Mouse (Mus musculus) embryonic facial prominence, embryonic 11.5 days (tissue): Measurements from ENCODE around the gene Tnn. TPM values are rescaled to one million over a fixed set of nuclear protein-coding genes. Genes with fewer than 3 reads are reported as not detected.

Experiments used
- ATAC-seq: fragments of 200-750 bp; cut with Nextera tagmentation; replicated peaks from 2 replicates; pipeline ENCODE4 v1.8.0; 2017; ENCODE audit warnings: low read depth; ENCODE audit not compliant: insufficient number of reproducible peaks, low FRiP score, low TSS enrichment
- DNase-seq: peaks from one replicate; pipeline ENCODE4 v3.0.0-alpha.2; 2015; ENCODE audit warnings: low spot score
- H3K27ac ChIP-seq: fragments of 300-500 bp; sonication (generic); replicated peaks from 2 replicates; pipeline ENCODE4 v1.5.1; 2014; ENCODE audit warnings: mild to moderate bottlenecking, low read depth, low read length, control low read depth
- H3K27me3 ChIP-seq: fragments of 300-500 bp; sonication (generic); 2 replicates; pipeline ENCODE4 v1.6.1; 2014; ENCODE audit warnings: mild to moderate bottlenecking, low read length, moderate library complexity, mixed read lengths; ENCODE audit not compliant: control insufficient read depth, insufficient read depth
- H3K36me3 ChIP-seq: fragments of 300-500 bp; sonication (generic); replicated peaks from 2 replicates; pipeline ENCODE4 v1.6.1; 2014; ENCODE audit warnings: low read depth, mild to moderate bottlenecking, low read length, moderate library complexity, mixed read lengths; ENCODE audit not compliant: control insufficient read depth, insufficient read depth
- H3K4me1 ChIP-seq: fragments of 300-500 bp; sonication (generic); 2 replicates; pipeline ENCODE4 v1.6.1; 2014; ENCODE audit warnings: low read length, mixed read lengths; ENCODE audit not compliant: control insufficient read depth, insufficient read depth
- H3K4me2 ChIP-seq: fragments of 300-500 bp; sonication (generic); 2 replicates; pipeline ENCODE4 v1.6.1; 2014; ENCODE audit warnings: low read depth, mild to moderate bottlenecking, control low read depth, low read length, moderate library complexity
- H3K4me3 ChIP-seq: fragments of 300-500 bp; sonication (generic); 2 replicates; pipeline ENCODE4 v1.5.1; 2014; ENCODE audit warnings: low read depth, low read length, control low read depth
- H3K9ac ChIP-seq: fragments of 300-500 bp; sonication (generic); replicated peaks from 2 replicates; pipeline ENCODE4 v1.6.1; 2014; ENCODE audit warnings: mild to moderate bottlenecking, control low read depth, low read length
- H3K9me3 ChIP-seq: fragments of 300-500 bp; sonication (generic); replicated peaks from 2 replicates; pipeline ENCODE4 v1.6.1; 2016; ENCODE audit warnings: mild to moderate bottlenecking, low read length, inconsistent platforms, mixed read lengths; ENCODE audit not compliant: control insufficient read depth
- WGBS: fragments of 180-500 bp; shearing (Covaris S2); extraction: QIAGEN DNeasy Blood & Tissue Kit; methylation state at CpG from one replicate; pipeline ENCODE4 v1.1.7; 2014; 5-methylcytosine and 5-hydroxymethylcytosine counted together
- polyA plus RNA-seq: library from polyadenylated mRNA; unstranded; fragments of >200 nt; fragmentation: Nextera tagmentation; extraction: Ambion mirVana; gene quantifications from 2 replicates; pipeline ENCODE4 v1.2.1, GENCODE M21; 2014

Tnn gene
- 1.4 and 1.6 TPM in 2 replicates for polyA plus RNA-seq

DNA sequence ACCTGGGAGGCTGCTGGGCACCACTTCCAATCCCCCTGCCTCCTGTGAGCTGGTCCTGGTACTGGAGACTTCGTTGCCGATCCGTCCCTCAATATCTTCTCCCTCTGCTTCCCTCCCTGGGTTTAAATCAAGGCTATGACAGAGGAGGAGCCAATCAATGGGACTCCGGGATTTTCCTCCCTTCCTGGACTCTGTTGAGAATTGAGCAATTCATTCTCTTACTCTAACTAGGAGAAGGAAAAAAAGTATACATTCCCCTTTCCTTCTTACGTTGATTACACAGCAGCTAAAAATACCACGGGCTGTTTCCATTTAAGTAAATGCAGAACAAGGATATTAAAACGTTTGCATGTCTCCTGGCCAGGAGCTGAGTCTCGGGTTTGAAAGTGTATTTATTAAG, at the start of gene Tnn:
Gene Tnn (minus strand): TSS at position 101 of the 400 bp plus-strand sequence.
- WGBS = 61% methylated on average over 8 of the region's 8 CpGs
- Histone ChIP-seq H3K4me3 (no peak within 1 kb of the TSS), H3K9me3 (no peaks in the 10 kb centered on the region), H3K9ac (no peak within 1 kb of the TSS), H3K4me2 (no peak within 1 kb of the TSS), H3K4me1 (no peaks in the 10 kb centered on the region; the same call in 1 of the 2 replicates), H3K27me3 (no peaks in the 10 kb centered on the region), H3K27ac (no peak within 1 kb of the TSS), H3K36me3 (no peaks in the 10 kb centered on the region)
- DNase-seq (no peak), ATAC-seq (no peak)

GRCm38 (mm10) chr1:160195337-160195663, 41.9 kb upstream of the Tnn start:
- no peaks in the 10 kb centered on the region for H3K27me3 ChIP-seq
- ATAC-seq (no peak), DNase-seq (no peak)
- peak overlapping the region; percentile 72 for H3K4me2 ChIP-seq
- H3K9ac ChIP-seq = peak overlapping the region; percentile 81
- peak overlapping the region; percentile 59; the same call in 1 of the 2 replicates for H3K27ac ChIP-seq
- no peaks in the 10 kb centered on the region for H3K36me3 ChIP-seq
- under 1% methylated on average over 13 of the region's 13 CpGs for whole genome bisulfite sequencing
- no peaks in the 10 kb centered on the region for H3K4me1 ChIP-seq
- H3K4me3 ChIP-seq = peak overlapping the region; percentile 80
- no peaks in the 10 kb centered on the region for H3K9me3 ChIP-seq

- Histone ChIP-seq H3K4me1 (no peaks in the 10 kb centered on the region), H3K36me3 (no peaks in the 10 kb centered on the region), H3K4me2 (peak within 1 kb of the TSS; percentile 72), H3K9ac (peak within 1 kb of the TSS; percentile 81), H3K9me3 (no peaks in the 10 kb centered on the region), H3K27me3 (no peaks in the 10 kb centered on the region), H3K4me3 (peak within 1 kb of the TSS; percentile 80), H3K27ac (peak within 1 kb of the TSS; percentile 59; the same call in 1 of the 2 replicates)
- ATAC-seq (peak; percentile 99), DNase-seq (peak; percentile 98)
- WGBS = 8% methylated on average over 31 of the region's 31 CpGs
Observed at GRCm38 (mm10) chr1:160194529-160195336, 41.4 kb upstream of the Tnn start, which contains the start of gene Mrps14. TSS of gene Mrps14 (plus strand) at chr1:160195215.

DNA sequence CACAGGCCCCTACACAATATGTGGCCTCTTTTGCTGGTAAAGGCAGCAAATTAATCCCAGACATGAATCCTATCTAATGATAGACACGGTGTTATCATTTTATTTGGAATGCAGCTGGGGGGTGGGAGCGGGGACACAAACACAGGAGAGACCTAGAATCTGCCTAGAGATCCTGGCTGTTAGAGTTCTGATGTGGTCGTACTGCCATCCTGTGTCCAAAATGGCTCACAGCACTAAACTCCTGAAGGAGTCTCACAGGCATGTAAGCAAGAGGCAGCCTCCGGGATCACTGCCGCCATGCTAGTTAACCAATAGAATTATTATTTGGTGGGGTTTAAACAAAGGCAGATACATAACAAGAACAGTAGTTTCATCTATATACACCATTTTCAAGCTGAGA, 31.1 kb upstream of the Tnn start:
- H3K4me3 ChIP-seq = no peak overlapping the region
- WGBS = 13% methylated on average over 5 of the region's 5 CpGs
- ATAC-seq = 0 out of 2 replicates have a peak, but pooled peaks have one; percentile 19
- peak; percentile 77 for DNase-seq
- no peak overlapping the region for H3K27ac ChIP-seq
- no peak overlapping the region for H3K9ac ChIP-seq
- no peaks in the 10 kb centered on the region for H3K9me3 ChIP-seq
- no peak overlapping the region for H3K4me2 ChIP-seq
- no peaks in the 10 kb centered on the region for H3K36me3 ChIP-seq
- H3K27me3 ChIP-seq = no peaks in the 10 kb centered on the region
- H3K4me1 ChIP-seq = no peaks in the 10 kb centered on the region

DNA sequence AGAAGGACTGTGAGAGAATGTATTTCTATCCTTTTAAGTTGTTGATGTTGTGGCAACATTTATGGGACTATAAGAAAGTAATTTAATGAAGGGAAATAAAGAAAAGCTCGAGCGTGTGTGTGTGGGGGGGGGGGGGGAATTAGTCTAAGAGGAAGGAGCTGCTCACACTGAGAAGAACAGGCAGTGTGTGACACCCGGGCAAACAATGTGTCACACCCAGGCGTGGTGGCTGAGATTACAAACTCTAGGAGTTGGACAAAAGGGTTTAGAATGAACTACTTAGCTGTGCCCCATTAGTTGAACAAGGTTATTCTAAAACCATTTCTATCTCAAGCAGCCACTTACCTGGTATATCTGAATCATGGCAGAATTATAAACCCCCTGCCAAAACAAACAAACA, 27.8 kb upstream of the Tnn start:
- DNase-seq (no peak), ATAC-seq (no peak)
- Histone ChIP-seq H3K36me3 (no peaks in the 10 kb centered on the region), H3K27me3 (no peaks in the 10 kb centered on the region), H3K9ac (no peak overlapping the region), H3K4me1 (no peaks in the 10 kb centered on the region), H3K4me3 (no peak overlapping the region), H3K4me2 (no peak overlapping the region), H3K27ac (no peak overlapping the region), H3K9me3 (no peaks in the 10 kb centered on the region)
- 72% methylated on average over 4 of the region's 4 CpGs for WGBS

GRCm38 (mm10) chr1:160176903-160177302, 23.5 kb upstream of the Tnn start:
- Histone ChIP-seq H3K36me3 (no peaks in the 10 kb centered on the region), H3K4me3 (no peak overlapping the region), H3K27ac (no peak overlapping the region), H3K9ac (no peak overlapping the region), H3K9me3 (no peaks in the 10 kb centered on the region), H3K4me2 (no peak overlapping the region), H3K4me1 (no peaks in the 10 kb centered on the region), H3K27me3 (no peaks in the 10 kb centered on the region)
- 69% methylated on average over 8 of the region's 8 CpGs for WGBS
- ATAC-seq = no peak
- DNase-seq = no peak

- ATAC-seq (no peak), DNase-seq (no peak)
- no peak overlapping the region for H3K9ac ChIP-seq
- 59% methylated on average over 4 of the region's 5 CpGs for WGBS
- no peak overlapping the region for H3K4me2 ChIP-seq
- H3K36me3 ChIP-seq = no peaks in the 10 kb centered on the region
- no peak overlapping the region for H3K4me3 ChIP-seq
- H3K27ac ChIP-seq = no peak overlapping the region
- H3K27me3 ChIP-seq = no peaks in the 10 kb centered on the region
- H3K4me1 ChIP-seq = no peaks in the 10 kb centered on the region
- no peaks in the 10 kb centered on the region for H3K9me3 ChIP-seq
Observed at GRCm38 (mm10) chr1:160166600-160166999, 13.2 kb upstream of the Tnn start.

DNA sequence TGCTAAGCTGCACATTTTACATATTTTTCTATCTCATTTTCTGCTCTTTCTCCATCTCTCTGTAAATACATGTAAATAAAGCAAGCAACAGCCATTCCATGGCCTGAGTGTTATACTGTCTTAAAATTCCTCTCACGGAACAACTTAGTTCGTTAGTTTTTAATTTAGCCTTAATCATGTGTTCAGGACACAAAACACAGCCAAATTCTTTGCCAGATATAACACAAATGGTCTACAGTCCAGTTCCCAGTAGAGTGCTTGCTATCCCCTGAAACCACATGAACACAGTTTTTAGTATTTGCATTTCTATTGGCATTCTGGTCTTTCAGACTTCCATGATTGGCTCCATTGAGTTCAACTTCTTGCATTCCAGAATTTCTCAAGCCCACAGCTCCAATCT, 4.8 kb upstream of the Tnn start:
- ATAC-seq = no peak
- no peak overlapping the region for H3K4me2 ChIP-seq
- DNase-seq = no peak
- H3K27ac ChIP-seq = no peak overlapping the region
- H3K27me3 ChIP-seq = no peaks in the 10 kb centered on the region
- no peak overlapping the region for H3K9ac ChIP-seq
- no peaks in the 10 kb centered on the region for H3K4me1 ChIP-seq
- no peak overlapping the region for H3K4me3 ChIP-seq
- H3K36me3 ChIP-seq = no peaks in the 10 kb centered on the region
- no peaks in the 10 kb centered on the region for H3K9me3 ChIP-seq
- 93% methylated on average over 2 of the region's 2 CpGs for WGBS
